Mouse (Mus musculus) forebrain, embryonic 15.5 days (tissue): Measurements from ENCODE around the gene Wnt2b. TPM values are rescaled to one million over a fixed set of nuclear protein-coding genes. Genes with fewer than 3 reads are reported as not detected.

Experiments
- ATAC-seq: fragments of 200-750 bp; cut with Nextera tagmentation; replicated peaks from 2 replicates; pipeline ENCODE4 v1.8.0; 2017; ENCODE audit warnings: mild to moderate bottlenecking, moderate TSS enrichment, moderate library complexity
- H3K27ac ChIP-seq: fragments of 300-500 bp; sonication (generic); replicated peaks from 2 replicates; pipeline ENCODE4 v1.5.1; 2015; ENCODE audit warnings: mild to moderate bottlenecking, inconsistent platforms
- H3K27me3 ChIP-seq: fragments of 300-500 bp; sonication (generic); 2 replicates; pipeline ENCODE4 v1.6.1; 2015; ENCODE audit warnings: inconsistent platforms
- H3K36me3 ChIP-seq: fragments of 300-500 bp; sonication (generic); 2 replicates; pipeline ENCODE4 v1.6.1; 2015; ENCODE audit warnings: mild to moderate bottlenecking, inconsistent platforms
- H3K4me1 ChIP-seq: fragments of 300-500 bp; sonication (generic); 2 replicates; pipeline ENCODE4 v1.6.1; 2015; ENCODE audit warnings: inconsistent platforms
- H3K4me2 ChIP-seq: fragments of 300-500 bp; sonication (generic); replicated peaks from 2 replicates; pipeline ENCODE4 v1.6.1; 2015; ENCODE audit warnings: mild to moderate bottlenecking, inconsistent platforms
- H3K4me3 ChIP-seq: fragments of 300-500 bp; sonication (generic); 2 replicates; pipeline ENCODE4 v1.5.1; 2015; ENCODE audit warnings: mild to moderate bottlenecking, inconsistent platforms
- H3K9ac ChIP-seq: fragments of 300-500 bp; sonication (generic); replicated peaks from 2 replicates; pipeline ENCODE4 v1.6.1; 2015; ENCODE audit warnings: mild to moderate bottlenecking, inconsistent platforms
- H3K9me3 ChIP-seq: fragments of 300-500 bp; sonication (generic); 2 replicates; pipeline ENCODE4 v1.6.1; 2016; ENCODE audit warnings: inconsistent platforms
- WGBS: fragments of 180-500 bp; shearing (Covaris S2); methylation state at CpG from one replicate; pipeline ENCODE4 v1.1.7; 2015; ENCODE audit warnings: mixed read lengths; 5-methylcytosine and 5-hydroxymethylcytosine counted together
- polyA plus RNA-seq: library from polyadenylated mRNA; unstranded; fragments of >200 nt; fragmentation: Nextera tagmentation; extraction: Ambion mirVana; gene quantifications from 2 replicates; pipeline ENCODE4 v1.2.1, GENCODE M21; 2015

Wnt2b gene
- 0.61 and 0.76 TPM in 2 replicates for polyA plus RNA-seq

DNA sequence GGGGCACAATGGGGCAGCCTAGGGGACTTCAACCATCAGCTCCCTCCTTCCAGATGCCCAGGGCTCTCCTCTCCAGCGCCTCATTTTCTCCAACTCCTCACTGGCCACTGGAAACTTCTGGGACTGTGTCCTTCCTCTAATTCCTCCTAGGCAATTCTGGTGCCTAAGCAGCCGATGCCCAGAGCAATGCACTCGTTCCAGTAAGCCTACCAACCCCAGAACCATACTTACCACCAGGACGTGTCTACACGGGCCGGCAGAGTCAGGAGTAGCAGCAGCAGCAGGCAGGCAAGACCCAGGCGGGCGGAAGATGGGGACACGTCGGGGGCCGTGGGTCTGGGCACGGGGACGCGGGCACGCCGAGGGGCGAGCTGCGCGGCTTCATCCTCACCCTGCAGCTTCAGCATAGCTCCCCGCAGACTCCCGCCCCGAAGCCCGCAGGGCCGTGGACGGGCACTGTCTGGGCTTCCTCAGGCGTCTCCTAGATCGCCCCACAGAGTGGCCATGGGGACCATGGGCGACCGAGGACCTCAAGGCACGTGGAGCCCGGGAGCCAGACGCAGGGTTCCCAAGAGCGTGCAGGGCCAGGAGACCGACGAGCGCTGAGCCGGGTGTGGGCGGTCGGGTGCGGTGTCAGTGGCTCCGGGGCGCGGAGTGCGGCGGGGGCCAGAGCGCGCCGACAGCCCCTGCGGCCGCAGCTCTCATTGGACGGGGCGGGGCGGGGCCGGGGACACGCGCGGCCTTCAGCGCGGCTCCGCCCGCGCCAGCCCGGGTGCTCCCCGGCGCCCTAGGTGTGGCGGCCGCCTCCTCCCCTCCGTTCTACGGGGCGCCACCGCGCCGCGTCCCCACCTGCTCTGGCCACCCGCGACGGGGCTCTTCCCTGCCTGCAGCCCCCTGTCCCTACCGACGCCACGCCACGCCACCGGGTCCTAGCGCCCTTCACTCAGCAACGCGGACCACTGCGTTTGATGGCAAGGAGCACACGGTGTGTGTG lies at the start of gene Wnt2b:
TSS of gene Wnt2b (minus strand) at position 856 of the 994 bp plus-strand sequence.
- peaks cover 16% of the 10 kb centered on the region for H3K4me1 ChIP-seq
- H3K36me3 ChIP-seq: no peaks in the 10 kb centered on the region
- peak; percentile 72 for ATAC-seq
- peak within 1 kb of the TSS; percentile 45 for H3K9ac ChIP-seq
- H3K4me3 ChIP-seq: peak within 1 kb of the TSS; percentile 53
- WGBS: 1% methylated on average over 70 of the region's 87 CpGs
- H3K27ac ChIP-seq: no peak within 1 kb of the TSS
- H3K27me3 ChIP-seq: peaks cover 46% of the 10 kb centered on the region
- no peaks in the 10 kb centered on the region for H3K9me3 ChIP-seq
- H3K4me2 ChIP-seq: peak within 1 kb of the TSS; percentile 68

DNA sequence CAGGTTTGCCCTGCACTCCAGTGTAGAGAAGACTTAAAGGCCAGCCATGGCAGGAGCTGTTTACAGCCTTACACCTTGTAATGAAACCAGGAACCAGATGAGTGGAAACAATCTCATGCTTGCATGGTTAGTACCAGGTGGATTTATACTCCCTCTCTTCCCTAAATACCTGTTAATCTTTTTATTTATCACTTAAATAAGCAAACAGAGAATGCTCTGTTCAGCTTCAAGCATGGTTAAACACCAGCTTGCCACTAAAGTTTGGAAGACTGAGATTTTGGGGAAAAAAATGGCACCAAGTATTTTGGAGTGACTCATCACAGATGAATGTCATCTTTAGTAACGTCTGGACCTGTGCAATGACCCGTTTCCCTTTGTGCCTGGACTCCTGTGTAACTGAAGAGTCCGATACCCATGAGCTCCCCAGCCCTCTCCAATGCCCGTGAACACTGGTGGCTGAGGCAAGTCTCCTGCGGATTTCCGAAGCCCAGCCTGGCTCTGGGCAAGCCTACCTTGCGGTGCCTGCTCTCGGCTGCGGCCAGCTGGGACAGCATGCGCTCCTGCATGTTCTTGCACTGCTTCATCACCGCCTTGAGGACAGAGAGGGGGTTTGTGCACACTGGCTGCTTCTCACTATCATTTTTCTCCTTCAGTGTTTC lies 49.1 kb upstream of the Wnt2b start:
- no peak overlapping the region for H3K9ac ChIP-seq
- no peaks in the 10 kb centered on the region for H3K4me1 ChIP-seq
- H3K27me3 ChIP-seq: no peaks in the 10 kb centered on the region
- no peak for ATAC-seq
- H3K9me3 ChIP-seq: no peaks in the 10 kb centered on the region
- H3K27ac ChIP-seq: no peak overlapping the region
- 95% methylated on average over 11 of the region's 11 CpGs for WGBS
- no peak overlapping the region for H3K4me3 ChIP-seq
- peaks cover 50% of the 10 kb centered on the region for H3K36me3 ChIP-seq
- no peak overlapping the region for H3K4me2 ChIP-seq

DNA sequence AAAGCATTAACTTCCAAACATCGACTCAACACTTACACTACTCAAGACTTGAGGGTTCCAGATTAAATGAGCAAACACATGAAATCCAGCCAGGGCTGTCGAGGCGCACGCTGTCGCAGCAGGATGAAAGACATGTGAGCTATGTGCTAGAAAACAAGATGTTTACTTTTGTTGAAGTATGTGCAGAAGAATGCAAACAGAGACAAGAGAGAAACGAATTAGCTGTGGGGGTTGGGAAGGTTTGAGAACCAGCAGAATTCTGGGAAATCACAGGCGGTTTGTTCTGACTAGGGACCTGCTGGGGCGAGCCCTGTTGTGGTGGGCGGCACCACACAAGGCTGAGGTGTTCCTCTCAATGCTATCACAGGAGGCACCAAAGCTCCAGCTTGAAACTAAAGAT lies 46.3 kb upstream of the Wnt2b start:
- no peaks in the 10 kb centered on the region for H3K27me3 ChIP-seq
- no peak overlapping the region for H3K4me3 ChIP-seq
- peaks cover 14% of the 10 kb centered on the region for H3K4me1 ChIP-seq
- no peak overlapping the region for H3K4me2 ChIP-seq
- no peak for ATAC-seq
- H3K9ac ChIP-seq: no peak overlapping the region
- H3K9me3 ChIP-seq: no peaks in the 10 kb centered on the region
- peaks cover 64% of the 10 kb centered on the region for H3K36me3 ChIP-seq
- 87% methylated on average over 9 of the region's 9 CpGs for WGBS
- no peak overlapping the region for H3K27ac ChIP-seq

DNA sequence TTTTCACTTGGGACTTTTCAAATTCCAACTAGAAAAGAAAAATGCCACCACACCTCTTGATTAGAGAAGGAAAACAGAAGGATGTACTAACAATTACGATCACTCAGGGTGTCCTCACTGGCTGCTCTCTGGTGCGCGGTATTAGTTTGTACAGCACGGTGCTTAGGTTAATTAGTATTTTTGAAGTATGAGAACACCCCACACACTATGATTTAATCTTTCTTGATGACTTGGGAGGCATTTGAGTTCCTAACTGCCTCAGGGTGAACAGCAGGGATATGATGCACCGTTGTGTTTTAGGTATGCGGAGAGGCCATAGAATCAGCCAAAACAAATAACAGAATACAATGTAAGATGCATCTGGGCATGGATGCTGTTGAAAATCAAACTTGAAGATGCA lies 44.4 kb upstream of the Wnt2b start:
- peaks cover 69% of the 10 kb centered on the region for H3K36me3 ChIP-seq
- H3K9me3 ChIP-seq: no peaks in the 10 kb centered on the region
- no peak overlapping the region for H3K27ac ChIP-seq
- H3K4me2 ChIP-seq: no peak overlapping the region
- WGBS: 83% methylated on average over 6 of the region's 6 CpGs
- H3K4me1 ChIP-seq: peaks cover 14% of the 10 kb centered on the region
- H3K4me3 ChIP-seq: no peak overlapping the region
- no peak overlapping the region for H3K9ac ChIP-seq
- ATAC-seq: no peak
- no peaks in the 10 kb centered on the region for H3K27me3 ChIP-seq

DNA sequence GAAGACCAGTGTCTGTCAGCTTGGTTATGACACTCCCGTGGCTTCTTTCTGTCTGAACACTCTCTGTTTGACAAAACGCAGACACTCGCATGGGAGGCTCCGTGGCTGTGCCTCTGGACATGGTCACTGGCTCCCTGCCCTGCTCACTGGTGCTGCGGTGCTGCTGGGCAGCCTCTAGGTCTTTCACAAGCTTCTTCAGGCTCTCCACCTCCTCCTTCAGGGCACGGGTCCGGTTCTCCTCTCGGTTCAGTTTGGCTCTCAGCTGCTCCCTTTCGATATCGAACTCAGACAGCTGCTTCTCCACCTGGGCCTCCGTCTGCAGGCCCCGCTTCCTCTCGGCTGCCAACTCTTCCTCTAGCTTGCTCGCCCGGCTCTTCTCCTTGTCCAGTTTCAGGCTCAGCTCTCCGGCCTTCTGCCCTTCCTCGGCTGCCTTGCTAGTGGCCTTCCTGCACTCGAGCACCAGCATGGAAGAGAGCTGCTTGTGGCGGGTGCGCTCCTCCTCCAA lies 43.9 kb upstream of the Wnt2b start:
- WGBS: 89% methylated on average over 20 of the region's 20 CpGs
- Histone ChIP-seq H3K9ac (no peak overlapping the region), H3K27me3 (no peaks in the 10 kb centered on the region), H3K9me3 (no peaks in the 10 kb centered on the region), H3K4me2 (no peak overlapping the region), H3K4me1 (peaks cover 14% of the 10 kb centered on the region), H3K36me3 (peaks cover 66% of the 10 kb centered on the region), H3K4me3 (no peak overlapping the region), H3K27ac (no peak overlapping the region)
- no peak for ATAC-seq

DNA sequence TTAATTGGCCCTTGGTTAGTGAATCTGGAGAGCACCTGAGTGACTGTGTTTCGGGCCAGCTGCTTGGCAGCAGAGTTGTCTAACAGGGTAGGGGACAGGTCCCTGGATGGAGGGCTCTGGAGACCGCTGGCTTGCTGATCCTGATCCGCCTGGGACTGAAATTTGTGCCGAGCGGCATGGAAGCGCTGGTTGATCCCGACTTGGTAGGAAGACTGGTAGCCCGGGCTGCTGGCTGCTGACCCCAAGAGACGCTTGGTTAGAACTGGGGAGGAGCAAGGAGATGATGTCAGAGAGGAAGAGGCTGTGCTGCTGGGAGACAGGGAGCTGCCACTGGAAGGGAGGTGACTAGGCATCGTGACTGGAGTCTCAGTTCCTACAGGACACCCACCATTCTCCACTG lies 43.3 kb upstream of the Wnt2b start:
- Histone ChIP-seq H3K9ac (no peak overlapping the region), H3K27me3 (no peaks in the 10 kb centered on the region), H3K4me2 (no peak overlapping the region), H3K9me3 (no peaks in the 10 kb centered on the region), H3K4me3 (no peak overlapping the region), H3K27ac (peak overlapping the region; percentile 57; the same call in 1 of the 2 replicates), H3K4me1 (peaks cover 14% of the 10 kb centered on the region), H3K36me3 (peaks cover 60% of the 10 kb centered on the region)
- no peak for ATAC-seq
- 91% methylated on average over 10 of the region's 10 CpGs for WGBS

DNA sequence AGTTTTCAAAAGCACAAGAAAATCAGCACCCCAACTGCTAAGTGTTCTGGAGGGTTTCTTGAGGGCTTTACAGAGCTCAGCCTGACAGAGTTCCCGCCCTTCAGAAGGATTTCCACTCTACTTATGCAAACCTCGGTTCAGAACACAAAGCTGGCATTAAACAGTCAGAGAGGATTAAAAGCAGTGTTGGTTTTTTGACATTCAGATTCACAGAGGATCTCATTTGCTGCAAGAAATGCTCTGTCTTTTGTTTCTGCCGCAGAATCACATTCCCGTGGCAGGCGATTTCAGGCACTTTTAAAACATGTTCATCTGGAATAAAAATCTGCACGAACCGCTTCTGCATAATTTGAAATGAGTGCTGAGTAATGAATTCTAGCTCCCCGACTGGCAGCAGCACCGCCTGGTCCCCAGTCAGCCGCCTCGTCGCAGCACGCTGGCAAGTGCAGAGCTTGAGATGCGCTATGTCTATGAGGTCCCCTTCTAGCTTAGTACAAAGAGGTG lies 42.3 kb upstream of the Wnt2b start:
- Histone ChIP-seq H3K27me3 (no peaks in the 10 kb centered on the region), H3K4me2 (no peak overlapping the region), H3K27ac (peak overlapping the region; percentile 57), H3K9ac (no peak overlapping the region), H3K4me3 (no peak overlapping the region), H3K36me3 (peaks cover 56% of the 10 kb centered on the region), H3K4me1 (peaks cover 14% of the 10 kb centered on the region), H3K9me3 (no peaks in the 10 kb centered on the region)
- WGBS: 28% methylated on average over 14 of the region's 14 CpGs
- peak; percentile 84 for ATAC-seq

DNA sequence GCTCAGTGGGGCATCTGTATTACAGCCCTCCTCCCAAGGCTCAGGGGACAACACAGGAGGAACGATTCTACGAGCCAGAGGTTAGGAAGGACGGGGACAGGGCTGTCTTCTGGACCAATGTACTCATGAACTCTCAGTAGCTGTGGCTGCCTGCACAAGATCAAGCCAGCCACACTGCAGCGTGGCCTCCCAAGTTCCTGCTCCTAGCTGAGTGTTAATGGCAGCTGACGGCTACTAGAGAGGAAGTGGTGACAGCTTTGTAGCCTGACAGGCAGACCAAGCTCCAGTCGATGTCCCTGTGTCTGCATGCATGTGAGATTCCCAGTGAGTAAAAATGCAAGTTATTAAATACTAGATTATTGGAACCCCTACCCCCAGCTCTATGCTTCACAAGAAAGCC lies 39.7 kb upstream of the Wnt2b start:
- 68% methylated on average over 6 of the region's 6 CpGs for WGBS
- no peak for ATAC-seq
- no peaks in the 10 kb centered on the region for H3K9me3 ChIP-seq

DNA sequence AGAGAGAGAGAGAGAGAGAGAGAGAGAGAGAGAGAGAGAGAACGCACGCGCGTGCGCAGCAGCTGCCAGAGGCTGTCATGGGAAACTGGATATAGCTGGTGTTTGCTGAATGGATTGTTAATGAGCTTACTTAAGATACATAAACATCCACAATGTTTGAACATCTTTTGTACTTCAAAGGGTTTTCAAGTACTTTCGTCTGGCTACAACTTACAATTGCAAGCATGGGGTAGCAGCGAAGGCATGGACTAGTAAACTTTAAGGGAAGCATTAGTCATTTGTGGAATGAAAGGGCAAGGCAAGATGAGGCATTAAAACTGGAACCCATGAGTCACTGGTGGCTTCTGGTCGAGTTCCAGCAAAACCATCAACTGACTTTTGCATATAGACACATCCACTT lies 38.8 kb upstream of the Wnt2b start:
- 79% methylated on average over 8 of the region's 8 CpGs for WGBS
- ATAC-seq: no peak
- H3K27ac ChIP-seq: no peak overlapping the region

More for the DNA sequence above, 39.7 kb upstream of the Wnt2b start:
- Histone ChIP-seq H3K27ac (no peak overlapping the region), H3K4me3 (no peak overlapping the region), H3K27me3 (no peaks in the 10 kb centered on the region), H3K4me2 (no peak overlapping the region), H3K36me3 (peaks cover 32% of the 10 kb centered on the region), H3K9ac (no peak overlapping the region), H3K4me1 (peaks cover 30% of the 10 kb centered on the region)

DNA sequence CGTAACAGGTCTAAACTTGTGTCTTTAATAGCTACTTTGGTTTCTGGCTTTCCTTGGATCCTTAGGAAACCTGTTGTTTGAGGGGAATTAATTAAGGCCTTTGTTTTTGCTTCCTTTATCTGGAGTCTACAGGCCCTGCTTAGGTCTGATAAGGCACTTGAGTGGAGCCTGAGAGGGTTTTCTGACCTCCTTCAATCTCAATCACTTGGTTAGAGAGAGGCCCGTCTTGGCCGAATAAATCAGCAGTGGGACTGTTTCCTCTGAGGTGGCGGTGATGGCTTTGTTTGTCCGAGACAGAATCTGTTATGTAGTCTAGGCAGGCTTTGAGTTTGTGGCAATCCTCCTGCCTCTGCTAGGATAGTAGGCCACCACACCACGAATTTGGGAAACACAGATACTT lies 35.8 kb upstream of the Wnt2b start:
- 18% methylated on average over 6 of the region's 6 CpGs for WGBS
- Histone ChIP-seq H3K36me3 (peaks cover 7% of the 10 kb centered on the region; the same call in 1 of the 2 replicates), H3K9me3 (no peaks in the 10 kb centered on the region), H3K4me2 (no peak overlapping the region), H3K27me3 (no peaks in the 10 kb centered on the region), H3K4me3 (no peak overlapping the region), H3K4me1 (peaks cover 35% of the 10 kb centered on the region), H3K27ac (no peak overlapping the region), H3K9ac (no peak overlapping the region)
- ATAC-seq: no peak

More for the DNA sequence above, 38.8 kb upstream of the Wnt2b start:
- H3K4me1 ChIP-seq: peaks cover 30% of the 10 kb centered on the region
- peaks cover 24% of the 10 kb centered on the region for H3K36me3 ChIP-seq
- no peak overlapping the region for H3K9ac ChIP-seq
- H3K4me3 ChIP-seq: no peak overlapping the region
- H3K27me3 ChIP-seq: no peaks in the 10 kb centered on the region
- no peaks in the 10 kb centered on the region for H3K9me3 ChIP-seq
- no peak overlapping the region for H3K4me2 ChIP-seq

DNA sequence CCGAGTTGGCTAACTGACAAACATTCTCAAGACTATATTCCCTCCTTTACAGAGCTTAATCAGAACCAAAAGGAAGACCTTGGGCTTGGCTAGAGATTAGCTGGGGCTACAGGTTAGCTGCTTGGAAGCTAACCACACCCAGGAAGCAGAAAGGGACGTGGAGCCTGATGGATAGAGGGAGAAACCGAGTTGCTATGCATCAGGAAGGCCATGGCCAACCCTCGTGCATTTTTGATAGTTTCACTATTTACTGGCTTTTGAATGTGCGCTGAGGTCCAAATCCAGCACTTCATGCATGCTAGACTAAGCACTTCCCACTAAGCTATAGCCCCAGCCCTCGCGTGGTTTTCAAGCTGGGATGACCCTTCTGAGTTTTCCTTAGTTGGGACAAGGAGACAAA lies 34.0 kb upstream of the Wnt2b start:
- no peak for ATAC-seq
- Histone ChIP-seq H3K27ac (no peak overlapping the region), H3K36me3 (0 out of 2 replicates have a peak, but pooled peaks cover 5% of the 10 kb centered on the region), H3K9me3 (no peaks in the 10 kb centered on the region), H3K4me3 (no peak overlapping the region), H3K4me2 (no peak overlapping the region), H3K27me3 (no peaks in the 10 kb centered on the region), H3K9ac (no peak overlapping the region), H3K4me1 (peaks cover 36% of the 10 kb centered on the region)
- 91% methylated on average over 7 of the region's 7 CpGs for WGBS

DNA sequence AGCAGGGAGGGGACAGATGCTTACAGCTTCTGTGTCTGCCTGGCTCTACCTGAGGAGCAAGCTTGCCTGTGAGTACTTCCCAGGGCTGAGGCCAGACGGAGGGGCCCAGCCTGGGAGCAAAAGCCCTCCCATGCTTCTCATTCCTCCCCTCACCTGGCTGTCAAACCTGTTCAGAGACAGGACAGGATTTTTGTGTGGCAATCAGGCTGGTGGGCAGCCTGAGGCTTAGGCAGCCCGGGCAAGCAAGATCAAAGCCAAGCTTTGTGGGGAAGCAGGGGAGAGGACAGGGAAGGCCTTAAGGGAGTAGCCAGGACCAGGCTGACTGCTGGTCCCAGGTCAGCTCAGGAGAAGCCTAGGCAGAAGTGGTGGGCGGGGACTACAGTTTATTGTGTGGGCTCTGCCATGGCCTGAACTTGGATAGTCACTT lies 32.7 kb upstream of the Wnt2b start:
- Histone ChIP-seq H3K4me3 (no peak overlapping the region), H3K4me2 (no peak overlapping the region), H3K27ac (peak overlapping the region; percentile 33; the same call in 1 of the 2 replicates), H3K27me3 (no peaks in the 10 kb centered on the region), H3K9ac (no peak overlapping the region), H3K9me3 (no peaks in the 10 kb centered on the region), H3K36me3 (0 out of 2 replicates have a peak, but pooled peaks cover 2% of the 10 kb centered on the region), H3K4me1 (peaks cover 36% of the 10 kb centered on the region)
- WGBS: 54% methylated on average over 3 of the region's 3 CpGs
- 0 out of 2 replicates have a peak, but pooled peaks have one; percentile 7 for ATAC-seq
